Mouse (Mus musculus) embryonic facial prominence, embryonic 13.5 days (tissue): ENCODE data around the gene Hist1h3g. TPM values are rescaled to one million over a fixed set of nuclear protein-coding genes. Genes with fewer than 3 reads are reported as not detected.
A peak's percentile ranks its signal among the peaks of the same experiment; 100 is the strongest.

ENCODE experiments used
- ATAC-seq: fragments of 200-750 bp; cut with Nextera tagmentation; 2 replicates; pipeline ENCODE4 v1.8.0; 2017; ENCODE audit warnings: low read depth; ENCODE audit not compliant: insufficient number of reproducible peaks, insufficient read depth, low FRiP score, low TSS enrichment
- H3K27ac ChIP-seq: fragments of 300-500 bp; sonication (generic); 2 replicates; pipeline ENCODE4 v1.5.1; 2015; ENCODE audit warnings: moderate library complexity, mild to moderate bottlenecking, inconsistent platforms
- H3K27me3 ChIP-seq: fragments of 300-500 bp; sonication (generic); 2 replicates; pipeline ENCODE4 v1.6.1; 2015; ENCODE audit warnings: mild to moderate bottlenecking, inconsistent platforms
- H3K36me3 ChIP-seq: fragments of 300-500 bp; sonication (generic); 2 replicates; pipeline ENCODE4 v1.6.1; 2015; ENCODE audit warnings: mild to moderate bottlenecking, inconsistent platforms
- H3K4me1 ChIP-seq: fragments of 300-500 bp; sonication (generic); 2 replicates; pipeline ENCODE4 v1.6.1; 2015; ENCODE audit warnings: inconsistent platforms
- H3K4me2 ChIP-seq: fragments of 300-500 bp; sonication (generic); 2 replicates; pipeline ENCODE4 v1.6.1; 2015; ENCODE audit warnings: moderate library complexity, mild to moderate bottlenecking, inconsistent platforms
- H3K4me3 ChIP-seq: fragments of 300-500 bp; sonication (generic); 2 replicates; pipeline ENCODE4 v1.5.1; 2015; ENCODE audit warnings: mild to moderate bottlenecking, inconsistent platforms
- H3K9ac ChIP-seq: fragments of 300-500 bp; sonication (generic); 2 replicates; pipeline ENCODE4 v1.6.1; 2015; ENCODE audit warnings: mild to moderate bottlenecking, inconsistent platforms
- H3K9me3 ChIP-seq: fragments of 300-500 bp; sonication (generic); 2 replicates; pipeline ENCODE4 v1.6.1; 2016; ENCODE audit warnings: inconsistent platforms
- WGBS: fragments of 180-500 bp; shearing (Covaris S2); methylation state at CpG from one replicate; pipeline ENCODE4 v1.1.7; 2015; ENCODE audit warnings: mixed read lengths; 5-methylcytosine and 5-hydroxymethylcytosine counted together
- polyA plus RNA-seq: library from polyadenylated mRNA; unstranded; fragments of >200 nt; fragmentation: Nextera tagmentation; extraction: Ambion mirVana; gene quantifications from 2 replicates; pipeline ENCODE4 v1.2.1, GENCODE M21; 2015

The Hist1h3g gene
- polyA plus RNA-seq, 1 experiment from 2014 or later = 6.7 TPM

DNA sequence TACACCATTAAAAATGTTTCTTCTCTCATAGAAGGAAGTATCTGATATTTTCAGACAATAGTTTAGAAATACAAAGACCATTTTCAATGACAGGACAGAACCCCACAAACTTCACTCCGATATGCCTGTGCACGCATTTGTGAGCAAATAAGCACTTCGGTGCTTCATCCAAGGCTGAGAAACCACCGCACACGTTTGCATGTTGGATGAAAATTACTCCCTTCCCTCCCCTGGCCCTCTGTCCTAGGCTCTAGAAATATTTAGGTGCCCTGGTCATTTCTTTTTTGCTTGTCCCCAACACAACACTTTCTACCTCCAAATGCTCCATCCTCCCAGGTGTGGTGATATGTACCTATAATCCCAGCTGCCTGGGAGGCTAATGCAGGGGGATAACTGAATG is 33.7 kb upstream of the Hist1h3g start:
- ATAC-seq = no peak
- H3K4me2 ChIP-seq = peak overlapping the region; percentile 42
- WGBS = 18% methylated on average over 5 of the region's 5 CpGs
- no peaks in the 10 kb centered on the region for H3K27me3 ChIP-seq
- H3K9me3 ChIP-seq = no peaks in the 10 kb centered on the region
- no peaks in the 10 kb centered on the region for H3K36me3 ChIP-seq
- peak overlapping the region; percentile 15; the same call in 1 of the 2 replicates for H3K4me3 ChIP-seq
- no peak overlapping the region for H3K9ac ChIP-seq
- H3K4me1 ChIP-seq = peaks cover 31% of the 10 kb centered on the region
- H3K27ac ChIP-seq = no peak overlapping the region

- Histone ChIP-seq H3K36me3 (no peaks in the 10 kb centered on the region), H3K4me1 (peaks cover 33% of the 10 kb centered on the region), H3K27me3 (no peaks in the 10 kb centered on the region), H3K9me3 (no peaks in the 10 kb centered on the region), H3K4me3 (peak overlapping the region; percentile 15; the same call in 1 of the 2 replicates), H3K27ac (no peak overlapping the region), H3K9ac (no peak overlapping the region), H3K4me2 (peak overlapping the region; percentile 42)
- WGBS = 27% methylated on average over 9 of the region's 9 CpGs
- no peak for ATAC-seq
Measured at GRCm38 (mm10) chr13:23502031-23502567, 33.1 kb upstream of the Hist1h3g start.

DNA sequence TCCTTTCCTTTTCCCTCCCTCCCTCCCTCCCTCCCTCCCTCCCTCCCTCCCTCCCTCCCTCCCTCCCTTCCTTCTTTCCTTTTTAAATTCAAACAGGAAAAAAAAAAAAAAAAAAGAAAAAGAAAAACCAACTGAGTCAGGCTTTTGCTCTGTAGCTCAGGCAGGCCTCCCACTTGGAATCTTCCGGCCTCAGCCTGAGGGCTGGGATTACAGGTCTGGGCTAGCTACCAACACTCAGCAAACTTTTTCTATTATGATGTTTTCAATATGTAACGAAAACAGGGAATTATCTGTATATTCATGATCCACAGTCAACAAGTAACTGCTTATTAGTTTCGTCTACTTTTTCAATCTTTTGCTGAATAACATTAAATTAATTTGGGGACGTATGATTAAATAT is 32.3 kb upstream of the Hist1h3g start:
- no peak for ATAC-seq

GRCm38 (mm10) chr13:23503797-23504196 is 31.4 kb upstream of the Hist1h3g start:
- Histone ChIP-seq H3K9ac (no peak overlapping the region), H3K4me2 (peak overlapping the region; percentile 25), H3K4me1 (peaks cover 23% of the 10 kb centered on the region), H3K4me3 (peak overlapping the region; percentile 5; the same call in 1 of the 2 replicates), H3K27ac (no peak overlapping the region), H3K9me3 (no peaks in the 10 kb centered on the region), H3K36me3 (no peaks in the 10 kb centered on the region), H3K27me3 (no peaks in the 10 kb centered on the region)
- ATAC-seq = no peak
- whole genome bisulfite sequencing = 2% methylated on average over 9 of the region's 9 CpGs

More for the DNA sequence above, 32.3 kb upstream of the Hist1h3g start:
- Histone ChIP-seq H3K36me3 (no peaks in the 10 kb centered on the region), H3K9me3 (no peaks in the 10 kb centered on the region), H3K4me1 (peaks cover 30% of the 10 kb centered on the region), H3K4me2 (no peak overlapping the region), H3K9ac (no peak overlapping the region), H3K4me3 (no peak overlapping the region), H3K27ac (no peak overlapping the region), H3K27me3 (no peaks in the 10 kb centered on the region)
- WGBS = 22% methylated on average over 4 of the region's 4 CpGs

GRCm38 (mm10) chr13:23505662-23506345 is 29.4 kb upstream of the Hist1h3g start:
- H3K9me3 ChIP-seq = no peaks in the 10 kb centered on the region
- peak overlapping the region; percentile 59 for H3K9ac ChIP-seq
- no peak for ATAC-seq
- H3K4me3 ChIP-seq = peak overlapping the region; percentile 35
- no peaks in the 10 kb centered on the region for H3K36me3 ChIP-seq
- peak overlapping the region; percentile 60 for H3K4me2 ChIP-seq
- H3K27ac ChIP-seq = peak overlapping the region; percentile 60
- no peaks in the 10 kb centered on the region for H3K27me3 ChIP-seq
- peaks cover 20% of the 10 kb centered on the region; the same call in 1 of the 2 replicates for H3K4me1 ChIP-seq
- 6% methylated on average over 14 of the region's 14 CpGs for WGBS

- H3K27ac ChIP-seq = peak overlapping the region; percentile 60; the same call in 1 of the 2 replicates
- no peak for ATAC-seq
- H3K4me2 ChIP-seq = peak overlapping the region; percentile 60
- no peaks in the 10 kb centered on the region for H3K9me3 ChIP-seq
- H3K4me3 ChIP-seq = peak overlapping the region; percentile 35
- H3K4me1 ChIP-seq = peaks cover 20% of the 10 kb centered on the region; the same call in 1 of the 2 replicates
- no peaks in the 10 kb centered on the region for H3K36me3 ChIP-seq
- H3K9ac ChIP-seq = no peak overlapping the region
- H3K27me3 ChIP-seq = no peaks in the 10 kb centered on the region
- 4% methylated on average over 13 of the region's 13 CpGs for WGBS
Measured at GRCm38 (mm10) chr13:23506351-23506750, 28.9 kb upstream of the Hist1h3g start.

- H3K27ac ChIP-seq = no peak overlapping the region
- 21% methylated on average over 14 of the region's 14 CpGs for WGBS
- H3K36me3 ChIP-seq = no peaks in the 10 kb centered on the region
- H3K4me2 ChIP-seq = peak overlapping the region; percentile 60
- H3K9ac ChIP-seq = no peak overlapping the region
- peaks cover 17% of the 10 kb centered on the region; the same call in 1 of the 2 replicates for H3K4me1 ChIP-seq
- H3K9me3 ChIP-seq = no peaks in the 10 kb centered on the region
- H3K4me3 ChIP-seq = peak overlapping the region; percentile 35
- no peak for ATAC-seq
- H3K27me3 ChIP-seq = no peaks in the 10 kb centered on the region
Measured at GRCm38 (mm10) chr13:23506819-23507515, 28.3 kb upstream of the Hist1h3g start.

- ATAC-seq = no peak
- Histone ChIP-seq H3K27me3 (no peaks in the 10 kb centered on the region), H3K4me3 (no peak overlapping the region), H3K36me3 (no peaks in the 10 kb centered on the region), H3K4me2 (no peak overlapping the region), H3K27ac (no peak overlapping the region), H3K9ac (no peak overlapping the region), H3K9me3 (no peaks in the 10 kb centered on the region), H3K4me1 (peaks cover 12% of the 10 kb centered on the region; the same call in 1 of the 2 replicates)
- 26% methylated on average over 1 of the region's 1 CpGs for WGBS
Measured at GRCm38 (mm10) chr13:23510127-23510526, 25.1 kb upstream of the Hist1h3g start.

DNA sequence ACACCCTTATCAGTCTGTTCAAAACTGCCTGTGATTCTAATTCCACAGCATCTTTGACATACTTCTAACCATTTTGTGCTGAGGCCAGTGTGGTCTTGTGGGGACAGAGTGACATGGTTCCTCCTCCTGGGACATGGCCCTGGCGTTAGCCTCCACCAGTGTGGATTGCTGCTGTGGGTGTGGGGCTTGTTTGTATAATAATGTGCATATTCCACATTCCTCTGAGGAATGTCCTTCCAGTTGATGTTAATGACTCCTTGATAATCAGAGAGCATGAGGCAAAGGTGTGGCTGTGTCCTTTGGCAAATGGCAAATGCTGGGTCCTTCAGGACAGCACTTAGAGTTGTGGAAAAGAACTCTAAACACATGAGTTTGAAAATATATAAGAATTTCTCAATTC is 21.7 kb upstream of the Hist1h3g start:
- Histone ChIP-seq H3K4me3 (no peak overlapping the region), H3K36me3 (no peaks in the 10 kb centered on the region), H3K9ac (no peak overlapping the region), H3K4me1 (peaks cover 4% of the 10 kb centered on the region), H3K4me2 (no peak overlapping the region), H3K27me3 (no peaks in the 10 kb centered on the region), H3K9me3 (no peaks in the 10 kb centered on the region), H3K27ac (no peak overlapping the region)
- ATAC-seq = no peak
- WGBS = 79% methylated on average over 1 of the region's 1 CpGs

GRCm38 (mm10) chr13:23515281-23515680 is 19.9 kb upstream of the Hist1h3g start:
- WGBS = 72% methylated on average over 5 of the region's 5 CpGs
- Histone ChIP-seq H3K27ac (no peak overlapping the region), H3K4me2 (no peak overlapping the region), H3K9ac (no peak overlapping the region), H3K4me3 (no peak overlapping the region), H3K36me3 (no peaks in the 10 kb centered on the region), H3K9me3 (no peaks in the 10 kb centered on the region), H3K4me1 (peaks cover 4% of the 10 kb centered on the region), H3K27me3 (no peaks in the 10 kb centered on the region)
- ATAC-seq = no peak

DNA sequence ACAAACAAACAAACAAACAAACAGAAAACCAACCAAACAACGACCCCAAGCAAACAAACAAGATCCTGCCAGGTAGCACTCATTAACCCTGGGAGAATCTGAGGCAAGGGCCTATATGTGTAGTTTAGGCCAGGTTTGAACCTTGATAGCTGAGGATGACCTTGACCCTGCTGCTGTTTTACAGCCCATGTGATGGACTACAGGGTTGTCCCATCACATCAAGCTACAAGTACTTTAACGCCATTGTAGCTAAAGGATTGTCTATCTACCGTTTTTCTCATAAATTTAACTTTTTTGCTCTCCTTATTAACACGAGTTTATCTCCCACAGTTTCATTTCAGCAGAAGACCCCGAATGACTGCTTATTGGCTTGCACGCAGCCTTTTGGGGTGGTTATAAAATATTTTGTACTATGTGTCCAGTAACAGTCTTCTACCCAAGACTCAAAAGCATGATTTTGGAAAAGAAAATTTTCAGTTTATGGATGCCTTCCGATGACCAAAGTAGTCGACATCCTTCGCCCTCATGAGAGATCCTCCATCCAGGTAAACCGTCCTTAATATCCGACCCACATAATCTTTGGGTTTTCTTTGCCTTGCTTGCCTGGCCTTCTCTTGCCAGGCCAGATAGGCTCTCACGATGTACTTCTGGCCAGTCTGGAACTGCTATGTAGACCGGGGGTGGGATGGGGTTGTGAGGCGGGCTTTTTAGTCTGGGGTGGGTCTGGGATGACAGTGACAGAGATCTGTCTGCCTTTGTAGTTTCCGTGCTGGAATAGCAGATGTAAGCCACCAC is 19.2 kb upstream of the Hist1h3g start:
- Histone ChIP-seq H3K27ac (no peak overlapping the region), H3K9ac (peak overlapping the region; percentile 64)

More for the DNA sequence above, 19.2 kb upstream of the Hist1h3g start:
- H3K4me3 ChIP-seq = peak overlapping the region; percentile 55
- peaks cover 4% of the 10 kb centered on the region for H3K4me1 ChIP-seq
- H3K36me3 ChIP-seq = no peaks in the 10 kb centered on the region
- H3K9me3 ChIP-seq = no peaks in the 10 kb centered on the region
- WGBS = 53% methylated on average over 15 of the region's 15 CpGs
- no peak for ATAC-seq
- H3K27me3 ChIP-seq = no peaks in the 10 kb centered on the region
- peak overlapping the region; percentile 74 for H3K4me2 ChIP-seq
